Mouse (Mus musculus): ENCODE results near the gene Arsg.

Gene Arsg

GRCm38 (mm10) chr11:109616766-109617165 is 143.6 kb downstream of the Arsg start:
- peak; percentile 24 for DNase-seq (ENCODE audit: low read depth, low spot score)

GRCm38 (mm10) chr11:109619055-109619454 is 145.9 kb downstream of the Arsg start:
- peak; percentile 91 for DNase-seq (ENCODE audit: low read depth, low spot score)

GRCm38 (mm10) chr11:109620356-109620755 is 147.2 kb downstream of the Arsg start:
- no peak for DNase-seq (ENCODE audit: low read depth, low spot score)

- DNase-seq (ENCODE audit: low read depth, low spot score), result peak; percentile 84
Measured at GRCm38 (mm10) chr11:109621183-109621582, 148.0 kb downstream of the Arsg start.

GRCm38 (mm10) chr11:109622518-109623037 is 149.4 kb downstream of the Arsg start:
- DNase-seq (ENCODE audit: low read depth, low spot score), result peak; percentile 35
